Mouse (Mus musculus) forebrain, embryonic 15.5 days (tissue): Measurements from ENCODE around the gene Zfp318. TPM values are rescaled to one million over a fixed set of nuclear protein-coding genes. Genes with fewer than 3 reads are reported as not detected.

Experiments used
- ATAC-seq: fragments of 200-750 bp; cut with Nextera tagmentation; replicated peaks from 2 replicates; pipeline ENCODE4 v1.8.0; 2017; ENCODE audit warnings: mild to moderate bottlenecking, moderate TSS enrichment, moderate library complexity
- H3K27ac ChIP-seq: fragments of 300-500 bp; sonication (generic); replicated peaks from 2 replicates; pipeline ENCODE4 v1.5.1; 2015; ENCODE audit warnings: mild to moderate bottlenecking, inconsistent platforms
- H3K27me3 ChIP-seq: fragments of 300-500 bp; sonication (generic); 2 replicates; pipeline ENCODE4 v1.6.1; 2015; ENCODE audit warnings: inconsistent platforms
- H3K36me3 ChIP-seq: fragments of 300-500 bp; sonication (generic); 2 replicates; pipeline ENCODE4 v1.6.1; 2015; ENCODE audit warnings: mild to moderate bottlenecking, inconsistent platforms
- H3K4me1 ChIP-seq: fragments of 300-500 bp; sonication (generic); 2 replicates; pipeline ENCODE4 v1.6.1; 2015; ENCODE audit warnings: inconsistent platforms
- H3K4me2 ChIP-seq: fragments of 300-500 bp; sonication (generic); replicated peaks from 2 replicates; pipeline ENCODE4 v1.6.1; 2015; ENCODE audit warnings: mild to moderate bottlenecking, inconsistent platforms
- H3K4me3 ChIP-seq: fragments of 300-500 bp; sonication (generic); 2 replicates; pipeline ENCODE4 v1.5.1; 2015; ENCODE audit warnings: mild to moderate bottlenecking, inconsistent platforms
- H3K9ac ChIP-seq: fragments of 300-500 bp; sonication (generic); replicated peaks from 2 replicates; pipeline ENCODE4 v1.6.1; 2015; ENCODE audit warnings: mild to moderate bottlenecking, inconsistent platforms
- H3K9me3 ChIP-seq: fragments of 300-500 bp; sonication (generic); 2 replicates; pipeline ENCODE4 v1.6.1; 2016; ENCODE audit warnings: inconsistent platforms
- WGBS: fragments of 180-500 bp; shearing (Covaris S2); methylation state at CpG from one replicate; pipeline ENCODE4 v1.1.7; 2015; ENCODE audit warnings: mixed read lengths; 5-methylcytosine and 5-hydroxymethylcytosine counted together
- polyA plus RNA-seq: library from polyadenylated mRNA; unstranded; fragments of >200 nt; fragmentation: Nextera tagmentation; extraction: Ambion mirVana; gene quantifications from 2 replicates; pipeline ENCODE4 v1.2.1, GENCODE M21; 2015

Gene Zfp318
- 12.8 and 13.5 TPM in 2 replicates for polyA plus RNA-seq

- Histone ChIP-seq H3K36me3 (peaks cover 10% of the 10 kb centered on the region; the same call in 1 of the 2 replicates), H3K27ac (peak within 1 kb of the TSS; percentile 91), H3K9ac (peak within 1 kb of the TSS; percentile 99), H3K4me1 (peaks cover 18% of the 10 kb centered on the region), H3K4me3 (peak within 1 kb of the TSS; percentile 99), H3K4me2 (peak within 1 kb of the TSS; percentile 74), H3K27me3 (no peaks in the 10 kb centered on the region), H3K9me3 (no peaks in the 10 kb centered on the region)
- ATAC-seq: peak; percentile 98
- WGBS: under 1% methylated on average over 75 of the region's 105 CpGs
These were observed at the start of gene Zfp318 for GRCm38 (mm10) chr17:46383294-46384060. Gene Zfp318, plus strand, starts transcription at chr17:46383731.

- Histone ChIP-seq H3K4me3 (no peak overlapping the region), H3K27ac (no peak overlapping the region), H3K4me2 (no peak overlapping the region), H3K4me1 (no peaks in the 10 kb centered on the region), H3K36me3 (no peaks in the 10 kb centered on the region), H3K9me3 (no peaks in the 10 kb centered on the region), H3K9ac (no peak overlapping the region), H3K27me3 (no peaks in the 10 kb centered on the region)
- 30% methylated on average over 5 of the region's 5 CpGs for WGBS
- no peak for ATAC-seq
These were observed 47.1 kb upstream of the Zfp318 start for GRCm38 (mm10) chr17:46336475-46336874.

GRCm38 (mm10) chr17:46341208-46341607, 42.3 kb upstream of the Zfp318 start:
- Histone ChIP-seq H3K27ac (no peak overlapping the region), H3K36me3 (no peaks in the 10 kb centered on the region), H3K4me2 (no peak overlapping the region), H3K4me1 (no peaks in the 10 kb centered on the region), H3K9ac (no peak overlapping the region), H3K27me3 (no peaks in the 10 kb centered on the region), H3K9me3 (no peaks in the 10 kb centered on the region), H3K4me3 (no peak overlapping the region)
- no peak for ATAC-seq
- 86% methylated on average over 7 of the region's 7 CpGs for WGBS

- ATAC-seq: no peak
- H3K9ac ChIP-seq: no peak overlapping the region
- no peak overlapping the region for H3K4me3 ChIP-seq
- 90% methylated on average over 8 of the region's 8 CpGs for whole genome bisulfite sequencing
- H3K9me3 ChIP-seq: no peaks in the 10 kb centered on the region
- no peaks in the 10 kb centered on the region for H3K36me3 ChIP-seq
- no peaks in the 10 kb centered on the region for H3K27me3 ChIP-seq
- H3K27ac ChIP-seq: no peak overlapping the region
- no peak overlapping the region for H3K4me2 ChIP-seq
- no peaks in the 10 kb centered on the region for H3K4me1 ChIP-seq
These were observed 32.4 kb upstream of the Zfp318 start for GRCm38 (mm10) chr17:46351026-46351700.

- Histone ChIP-seq H3K4me2 (no peak overlapping the region), H3K4me3 (no peak overlapping the region), H3K9me3 (no peaks in the 10 kb centered on the region), H3K4me1 (no peaks in the 10 kb centered on the region), H3K9ac (no peak overlapping the region), H3K27me3 (0 out of 2 replicates have a peak, but pooled peaks cover 2% of the 10 kb centered on the region), H3K36me3 (no peaks in the 10 kb centered on the region), H3K27ac (no peak overlapping the region)
- 68% methylated on average over 3 of the region's 3 CpGs for WGBS
- no peak for ATAC-seq
These were observed 11.7 kb upstream of the Zfp318 start for GRCm38 (mm10) chr17:46371783-46372182.

- 0 out of 2 replicates have a peak, but pooled peaks cover 3% of the 10 kb centered on the region for H3K27me3 ChIP-seq
- H3K36me3 ChIP-seq: no peaks in the 10 kb centered on the region
- no peak overlapping the region for H3K4me3 ChIP-seq
- no peak overlapping the region for H3K4me2 ChIP-seq
- WGBS: 88% methylated on average over 3 of the region's 3 CpGs
- no peak overlapping the region for H3K27ac ChIP-seq
- H3K9ac ChIP-seq: no peak overlapping the region
- H3K4me1 ChIP-seq: no peaks in the 10 kb centered on the region
- H3K9me3 ChIP-seq: no peaks in the 10 kb centered on the region
- ATAC-seq: no peak
These were observed 5.0 kb upstream of the Zfp318 start for GRCm38 (mm10) chr17:46378564-46378963.

GRCm38 (mm10) chr17:46384061-46384801, 700 bp downstream of the Zfp318 start:
- peaks cover 18% of the 10 kb centered on the region for H3K4me1 ChIP-seq
- H3K4me2 ChIP-seq: peak overlapping the region; percentile 74
- H3K4me3 ChIP-seq: peak overlapping the region; percentile 99
- peak overlapping the region; percentile 99 for H3K9ac ChIP-seq
- H3K9me3 ChIP-seq: no peaks in the 10 kb centered on the region
- H3K27me3 ChIP-seq: no peaks in the 10 kb centered on the region
- ATAC-seq: peak; percentile 42
- H3K36me3 ChIP-seq: peaks cover 16% of the 10 kb centered on the region; the same call in 1 of the 2 replicates
- under 1% methylated on average over 69 of the region's 70 CpGs for WGBS
- H3K27ac ChIP-seq: peak overlapping the region; percentile 91

- WGBS: 95% methylated on average over 3 of the region's 3 CpGs
- no peak for ATAC-seq
- H3K9me3 ChIP-seq: no peaks in the 10 kb centered on the region
These were observed 4.7 kb downstream of the Zfp318 start for GRCm38 (mm10) chr17:46388200-46388599.

GRCm38 (mm10) chr17:46393012-46393411, 9.5 kb downstream of the Zfp318 start:
- H3K27ac ChIP-seq: no peak overlapping the region
- no peak overlapping the region for H3K4me2 ChIP-seq
- H3K4me3 ChIP-seq: no peak overlapping the region
- no peak overlapping the region for H3K9ac ChIP-seq
- H3K9me3 ChIP-seq: no peaks in the 10 kb centered on the region
- 48% methylated on average over 2 of the region's 2 CpGs for WGBS
- no peak for ATAC-seq
- no peaks in the 10 kb centered on the region for H3K4me1 ChIP-seq
- H3K36me3 ChIP-seq: peaks cover 52% of the 10 kb centered on the region
- H3K27me3 ChIP-seq: no peaks in the 10 kb centered on the region

More at GRCm38 (mm10) chr17:46388200-46388599, 4.7 kb downstream of the Zfp318 start:
- H3K9ac ChIP-seq: no peak overlapping the region
- no peaks in the 10 kb centered on the region for H3K27me3 ChIP-seq
- H3K36me3 ChIP-seq: peaks cover 27% of the 10 kb centered on the region; the same call in 1 of the 2 replicates
- H3K4me3 ChIP-seq: no peak overlapping the region
- H3K27ac ChIP-seq: no peak overlapping the region
- H3K4me1 ChIP-seq: peaks cover 18% of the 10 kb centered on the region
- no peak overlapping the region for H3K4me2 ChIP-seq

GRCm38 (mm10) chr17:46394631-46395030, 11.1 kb downstream of the Zfp318 start:
- ATAC-seq: no peak
- Histone ChIP-seq H3K27ac (no peak overlapping the region), H3K4me1 (no peaks in the 10 kb centered on the region), H3K36me3 (peaks cover 56% of the 10 kb centered on the region), H3K4me2 (no peak overlapping the region), H3K9me3 (no peaks in the 10 kb centered on the region), H3K27me3 (no peaks in the 10 kb centered on the region), H3K4me3 (no peak overlapping the region), H3K9ac (no peak overlapping the region)
- 97% methylated on average over 1 of the region's 1 CpGs for WGBS

GRCm38 (mm10) chr17:46408478-46408877, 24.9 kb downstream of the Zfp318 start:
- Histone ChIP-seq H3K36me3 (peaks cover 76% of the 10 kb centered on the region), H3K9ac (no peak overlapping the region), H3K4me2 (no peak overlapping the region), H3K4me3 (no peak overlapping the region), H3K27me3 (no peaks in the 10 kb centered on the region), H3K27ac (no peak overlapping the region), H3K9me3 (no peaks in the 10 kb centered on the region), H3K4me1 (no peaks in the 10 kb centered on the region)
- WGBS: 19% methylated on average over 3 of the region's 3 CpGs
- no peak for ATAC-seq

GRCm38 (mm10) chr17:46418628-46419027, 35.1 kb downstream of the Zfp318 start:
- peaks cover 13% of the 10 kb centered on the region for H3K36me3 ChIP-seq
- no peak overlapping the region for H3K4me2 ChIP-seq
- no peak for ATAC-seq
- H3K9ac ChIP-seq: no peak overlapping the region
- no peaks in the 10 kb centered on the region for H3K27me3 ChIP-seq
- H3K9me3 ChIP-seq: no peaks in the 10 kb centered on the region
- 54% methylated on average over 5 of the region's 5 CpGs for WGBS
- no peak overlapping the region for H3K4me3 ChIP-seq
- 0 out of 2 replicates have a peak overlapping the region, but pooled peaks have one; percentile 23 for H3K27ac ChIP-seq
- no peaks in the 10 kb centered on the region for H3K4me1 ChIP-seq
